Mouse (Mus musculus) cortical plate, adult 2 months (tissue): Measurements from ENCODE around the gene Dok7. TPM values are rescaled to one million over a fixed set of nuclear protein-coding genes. Genes with fewer than 3 reads are reported as not detected.
A peak's percentile ranks its signal among the peaks of the same experiment; 100 is the strongest.

Experiments
- H3K27ac ChIP-seq: fragments of 200-500 bp; 2 replicates; pipeline ENCODE4 v1.5.1; 2012; ENCODE audit warnings: low read length, control low read depth, inconsistent platforms; ENCODE audit not compliant: insufficient read depth
- H3K4me1 ChIP-seq: fragments of 200-500 bp; 2 replicates; pipeline ENCODE4 v1.6.1; 2011; ENCODE audit warnings: low read length; ENCODE audit not compliant: control insufficient read depth, insufficient read depth
- H3K4me3 ChIP-seq: fragments of 200-500 bp; 2 replicates; pipeline ENCODE4 v1.5.1; 2011; ENCODE audit warnings: mild to moderate bottlenecking, low read length, control low read depth; ENCODE audit not compliant: insufficient read depth
- CTCF ChIP-seq: fragments of 200-500 bp; IDR thresholded peaks from 2 replicates; pipeline ENCODE4 v1.5.1; 2011; ENCODE audit warnings: mild to moderate bottlenecking, control low read depth, low read length; ENCODE audit not compliant: insufficient read depth; ENCODE audit errors: extremely low read depth
- POLR2A ChIP-seq: fragments of 200-500 bp; IDR thresholded peaks from 2 replicates; pipeline ENCODE4 v1.6.1; 2011; ENCODE audit warnings: mild to moderate bottlenecking, low read length, control low read depth; ENCODE audit not compliant: insufficient read depth; ENCODE audit errors: extremely low read depth
- polyA plus RNA-seq: library from polyadenylated mRNA; depleted of rRNA; stranded (reverse); fragments of >200 nt; gene quantifications from 2 replicates; pipeline ENCODE4 v1.2.3, GENCODE M21; 2012

Dok7 gene
- polyA plus RNA-seq, 1 experiment = 17.7 TPM

- no peak overlapping the region for H3K27ac ChIP-seq
- TF ChIP-seq POLR2A = no peak
- no peak for TF ChIP-seq CTCF
- H3K4me1 ChIP-seq = no peaks in the 10 kb centered on the region
- no peak overlapping the region for H3K4me3 ChIP-seq
Observed at GRCm38 (mm10) chr5:35076369-35076768, 19.8 kb downstream of the Dok7 start.

GRCm38 (mm10) chr5:35079101-35079500, 22.5 kb downstream of the Dok7 start:
- H3K4me3 ChIP-seq = no peak overlapping the region
- no peak overlapping the region for H3K27ac ChIP-seq
- H3K4me1 ChIP-seq = no peaks in the 10 kb centered on the region
- TF ChIP-seq POLR2A = no peak
- TF ChIP-seq CTCF = no peak

- Histone ChIP-seq H3K4me3 (no peak overlapping the region), H3K4me1 (no peaks in the 10 kb centered on the region), H3K27ac (no peak overlapping the region)
- no peak for TF ChIP-seq POLR2A
Observed at GRCm38 (mm10) chr5:35084913-35085312, 28.3 kb downstream of the Dok7 start.

GRCm38 (mm10) chr5:35088785-35089613, 32.4 kb downstream of the Dok7 start:
- no peak overlapping the region for H3K27ac ChIP-seq
- H3K4me3 ChIP-seq = no peak overlapping the region
- TF ChIP-seq CTCF = peak; percentile 75
- TF ChIP-seq POLR2A = no peak
- H3K4me1 ChIP-seq = no peaks in the 10 kb centered on the region

- H3K4me1 ChIP-seq = no peaks in the 10 kb centered on the region
- TF ChIP-seq POLR2A (no peak), CTCF (no peak)
- no peak overlapping the region for H3K27ac ChIP-seq
- H3K4me3 ChIP-seq = no peak overlapping the region
Observed at GRCm38 (mm10) chr5:35089614-35089963, 33.0 kb downstream of the Dok7 start.

- Histone ChIP-seq H3K27ac (no peak overlapping the region), H3K4me1 (no peaks in the 10 kb centered on the region), H3K4me3 (no peak overlapping the region)
- TF ChIP-seq POLR2A = no peak
- TF ChIP-seq CTCF = no peak
Observed at GRCm38 (mm10) chr5:35091636-35092035, 35.1 kb downstream of the Dok7 start.

- H3K4me1 ChIP-seq = peaks cover 5% of the 10 kb centered on the region
- TF ChIP-seq POLR2A = no peak
- no peak for TF ChIP-seq CTCF
- H3K4me3 ChIP-seq = no peak overlapping the region
- no peak overlapping the region for H3K27ac ChIP-seq
Observed at GRCm38 (mm10) chr5:35103086-35103485, 46.5 kb downstream of the Dok7 start.

- Histone ChIP-seq H3K27ac (no peak overlapping the region), H3K4me3 (peak overlapping the region; percentile 63), H3K4me1 (peaks cover 5% of the 10 kb centered on the region)
- TF ChIP-seq POLR2A = no peak
- TF ChIP-seq CTCF = no peak
Observed at GRCm38 (mm10) chr5:35103528-35103927, 47.0 kb downstream of the Dok7 start.

- Histone ChIP-seq H3K4me3 (peak overlapping the region; percentile 63), H3K27ac (no peak overlapping the region), H3K4me1 (peaks cover 5% of the 10 kb centered on the region)
- TF ChIP-seq CTCF = no peak
- no peak for TF ChIP-seq POLR2A
Observed at GRCm38 (mm10) chr5:35104183-35104959, 47.8 kb downstream of the Dok7 start.
